Mouse (Mus musculus): ENCODE measurements at regions not wholly inside any gene's neighbourhood (a gene's known extent, or its start where the extent isn't known, plus 50 kb on each side); places are given as distances from the start of the nearest gene placed in this dataset.

DNA sequence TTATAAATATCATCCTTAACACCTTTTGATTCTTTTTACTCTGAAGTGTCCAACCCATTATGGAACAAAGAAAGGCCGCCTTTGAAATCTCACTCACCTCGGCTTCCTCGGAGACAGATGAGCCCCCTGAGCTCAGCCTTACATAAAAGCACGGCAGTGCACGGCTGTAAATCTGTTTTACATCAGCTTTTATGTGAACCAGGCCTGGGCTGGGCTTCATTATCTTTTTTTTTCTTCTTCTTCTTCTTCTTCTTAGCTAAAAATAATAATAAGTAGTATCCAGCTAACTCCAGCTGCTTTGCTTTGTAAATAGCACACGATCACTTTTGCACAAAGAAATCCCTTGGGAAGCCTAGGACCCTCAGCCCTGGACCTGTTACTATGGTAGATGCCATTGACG, 204.3 kb upstream of the Ntm start:
- Histone ChIP-seq H3K36me3 (ENCODE audit: control insufficient read depth in 1 of 2, insufficient read depth in 2 of 2, low read length in 2 of 2) (no peaks in the 10 kb centered on the region), H3K9ac (ENCODE audit: control insufficient read depth, low read depth, low read length, poor library complexity, severe bottlenecking) (no peak overlapping the region), H3K4me1 (ENCODE audit: control insufficient read depth in 1 of 2, insufficient read depth in 2 of 2, low read length in 2 of 2) (no peaks in the 10 kb centered on the region), H3K27ac (ENCODE audit: control insufficient read depth, low read depth, low read length) (no peak overlapping the region), H3K4me3 (ENCODE audit: control insufficient read depth in 1 of 2, insufficient read depth in 1 of 2, low read depth in 2 of 2, low read length in 2 of 2) (no peak overlapping the region), H3K79me2 (ENCODE audit: control insufficient read depth, insufficient read depth, low read length, poor library complexity) (no peaks in the 10 kb centered on the region), H3K27me3 (ENCODE audit: control insufficient read depth in 1 of 2, insufficient read depth in 2 of 2, low read length in 2 of 2) (no peaks in the 10 kb centered on the region), H3K9me3 (replicated peaks; ENCODE audit: insufficient read depth, low read length) (no peaks in the 10 kb centered on the region)
- TF ChIP-seq NRF1 (IDR thresholded peaks at IDR 0.05; ENCODE audit: insufficient read depth, low read depth, low read length, poor library complexity, severe bottlenecking) (no peak), SMC3 (IDR thresholded peaks at IDR 0.05; ENCODE audit: low read depth, low read length) (no peak), CTCF (IDR thresholded peaks at IDR 0.05 in 2 of 3, conservative IDR thresholded peaks at IDR 0.05 in 1 of 3; ENCODE audit: control insufficient read depth in 1 of 3, insufficient read depth in 1 of 3, low read depth in 2 of 3, low read length in 3 of 3, poor library complexity in 1 of 3, severe bottlenecking in 1 of 3) (no peak), TCF12 (IDR thresholded peaks at IDR 0.05; ENCODE audit: low read depth, low read length) (no peak), TBP (IDR thresholded peaks at IDR 0.05; ENCODE audit: low read depth, low read length) (no peak), MYC (IDR thresholded peaks at IDR 0.05; ENCODE audit: low read depth, low read length) (no peak), NELFE (IDR thresholded peaks at IDR 0.05; ENCODE audit: low read depth, low read length) (no peak), ELF1 (IDR thresholded peaks at IDR 0.05; ENCODE audit: low read depth, low read length) (no peak), CHD1 (IDR thresholded peaks at IDR 0.05; ENCODE audit: low read depth, low read length) (no peak), BHLHE40 (IDR thresholded peaks at IDR 0.05; ENCODE audit: borderline replicate concordance, low read depth, low read length) (no peak), UBTF (IDR thresholded peaks at IDR 0.05; ENCODE audit: borderline replicate concordance, insufficient read depth, low read depth, low read length) (no peak), EP300 (IDR thresholded peaks at IDR 0.05; ENCODE audit: low read depth in 1 of 2, low read length in 2 of 2) (no peak), CHD2 (IDR thresholded peaks at IDR 0.05; ENCODE audit: low read length) (no peak), MEF2A (IDR thresholded peaks at IDR 0.05; ENCODE audit: extremely low read depth, insufficient replicate concordance, low read depth, low read length, poor library complexity, severe bottlenecking) (no peak), POLR2AphosphoS2 (IDR thresholded peaks at IDR 0.05; ENCODE audit: low read length) (no peak), RAD21 (IDR thresholded peaks at IDR 0.05; ENCODE audit: low read depth, low read length) (no peak)
- no peak for DNase-seq (ENCODE audit: low read depth, low spot score)

DNA sequence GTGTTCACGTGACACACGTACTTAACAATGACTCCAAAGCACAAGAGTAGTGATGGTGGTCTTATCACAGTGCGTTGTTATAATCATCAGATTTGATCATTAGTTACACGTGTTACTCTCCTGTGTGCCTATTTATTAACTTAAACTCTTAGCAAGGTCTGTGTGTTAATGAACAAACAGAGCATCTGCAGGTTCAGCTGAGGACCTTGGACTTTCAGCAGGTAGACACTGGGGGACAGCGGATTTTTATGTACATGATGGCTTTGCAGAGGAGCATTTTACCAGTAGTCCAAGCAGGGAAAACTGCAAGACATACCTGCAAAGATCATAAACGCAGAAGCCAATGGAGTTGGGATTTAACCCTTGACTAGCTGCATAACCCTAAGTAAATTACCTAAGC, 211.7 kb upstream of the Ntm start:
- Histone ChIP-seq H3K36me3 (ENCODE audit: control insufficient read depth in 1 of 2, insufficient read depth in 2 of 2, low read length in 2 of 2) (no peaks in the 10 kb centered on the region), H3K4me3 (ENCODE audit: control insufficient read depth in 1 of 2, insufficient read depth in 1 of 2, low read depth in 2 of 2, low read length in 2 of 2) (no peak overlapping the region), H3K79me2 (ENCODE audit: control insufficient read depth, insufficient read depth, low read length, poor library complexity) (no peaks in the 10 kb centered on the region), H3K27me3 (ENCODE audit: control insufficient read depth in 1 of 2, insufficient read depth in 2 of 2, low read length in 2 of 2) (no peaks in the 10 kb centered on the region), H3K4me1 (ENCODE audit: control insufficient read depth in 1 of 2, insufficient read depth in 2 of 2, low read length in 2 of 2) (no peaks in the 10 kb centered on the region), H3K9ac (ENCODE audit: control insufficient read depth, low read depth, low read length, poor library complexity, severe bottlenecking) (no peak overlapping the region), H3K27ac (ENCODE audit: control insufficient read depth, low read depth, low read length) (no peak overlapping the region), H3K9me3 (replicated peaks; ENCODE audit: insufficient read depth, low read length) (no peaks in the 10 kb centered on the region)
- TF ChIP-seq MEF2A (IDR thresholded peaks at IDR 0.05; ENCODE audit: extremely low read depth, insufficient replicate concordance, low read depth, low read length, poor library complexity, severe bottlenecking) (no peak), MAX (IDR thresholded peaks at IDR 0.05; ENCODE audit: low read length) (no peak), CHD1 (IDR thresholded peaks at IDR 0.05; ENCODE audit: low read depth, low read length) (no peak), MAZ (IDR thresholded peaks at IDR 0.05; ENCODE audit: low read depth, low read length) (no peak), UBTF (IDR thresholded peaks at IDR 0.05; ENCODE audit: borderline replicate concordance, insufficient read depth, low read depth, low read length) (no peak)
- DNase-seq (ENCODE audit: low read depth, low spot score): no peak
